Mouse (Mus musculus) G1E (cell line): ENCODE data around the gene Vmp1.

Source experiments
- CTCF ChIP-seq: IDR thresholded peaks from 2 replicates; pipeline ENCODE4 v1.5.1; 2012; ENCODE audit warnings: low read depth, low read length, inconsistent platforms, mixed read lengths
- GATA2 ChIP-seq: IDR thresholded peaks from 2 replicates; pipeline ENCODE4 v1.6.1; 2012; ENCODE audit warnings: low read depth, low read length, inconsistent platforms, borderline replicate concordance

DNA sequence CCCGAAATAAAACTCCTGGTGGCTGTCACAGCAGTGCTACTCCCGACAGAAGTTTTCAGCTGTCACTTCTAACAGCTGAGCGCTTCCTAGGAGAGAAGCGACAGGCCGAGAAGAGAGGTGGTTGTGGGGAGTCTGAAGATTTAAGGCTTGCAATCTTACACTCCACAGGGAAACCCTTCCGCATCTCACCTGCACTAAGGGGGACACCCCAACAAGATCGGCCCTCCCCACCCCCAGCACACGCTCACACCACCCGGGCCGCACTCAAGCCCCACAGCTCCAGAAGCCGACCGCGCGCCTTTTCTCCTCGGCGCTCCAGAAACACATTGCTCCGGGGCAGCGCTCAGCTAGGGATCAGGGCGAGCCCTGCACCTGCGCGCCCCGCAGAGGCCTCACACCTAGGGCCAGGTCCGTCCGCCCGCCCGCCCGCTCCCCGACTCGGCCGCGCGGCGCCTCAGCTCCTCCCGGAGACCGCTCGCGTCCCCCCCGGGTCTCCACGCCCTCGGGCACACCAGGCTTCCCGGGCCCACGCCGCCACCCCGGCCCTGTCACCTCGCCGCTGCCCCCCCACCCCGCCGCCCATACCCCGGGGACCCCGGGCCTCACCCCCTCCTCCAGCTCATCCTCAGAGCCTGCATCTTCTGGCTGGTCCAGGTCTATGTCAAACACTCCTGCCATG lies 139.5 kb downstream of the Vmp1 start:
- TF ChIP-seq CTCF (no peak), GATA2 (no peak)
